Mouse (Mus musculus) midbrain, postnatal 0 days (tissue): ENCODE results near the gene Mark1. TPM values are rescaled to one million over a fixed set of nuclear protein-coding genes. Genes with fewer than 3 reads are reported as not detected.

ENCODE experiments used
- ATAC-seq: fragments of 200-750 bp; cut with Nextera tagmentation; 2 replicates; pipeline ENCODE4 v1.8.0; 2017; ENCODE audit warnings: moderate number of reproducible peaks, mild to moderate bottlenecking, moderate TSS enrichment, moderate library complexity; ENCODE audit not compliant: low FRiP score
- DNase-seq: peaks from one replicate; pipeline ENCODE4 v3.0.0-alpha.2; 2015; ENCODE audit warnings: low spot score
- H3K27ac ChIP-seq: fragments of 300-500 bp; sonication (generic); 2 replicates; pipeline ENCODE4 v1.5.1; 2014; ENCODE audit warnings: low read depth, mild to moderate bottlenecking, low read length, mixed read lengths
- H3K27me3 ChIP-seq: fragments of 300-500 bp; sonication (generic); 2 replicates; pipeline ENCODE4 v1.6.1; 2014; ENCODE audit warnings: low read length, control low read depth, mixed read lengths; ENCODE audit not compliant: insufficient read depth
- H3K36me3 ChIP-seq: fragments of 300-500 bp; sonication (generic); 2 replicates; pipeline ENCODE4 v1.6.1; 2014; ENCODE audit warnings: low read length, control low read depth, mixed read lengths; ENCODE audit not compliant: insufficient read depth
- H3K4me1 ChIP-seq: fragments of 300-500 bp; sonication (generic); 2 replicates; pipeline ENCODE4 v1.6.1; 2014; ENCODE audit warnings: mild to moderate bottlenecking, control low read depth, antibody characterized with exemption, low read length, mixed read lengths; ENCODE audit not compliant: insufficient read depth
- H3K4me2 ChIP-seq: fragments of 300-500 bp; sonication (generic); 2 replicates; pipeline ENCODE4 v1.6.1; 2014; ENCODE audit warnings: low read depth, mild to moderate bottlenecking, low read length, mixed read lengths; ENCODE audit not compliant: poor library complexity, severe bottlenecking
- H3K4me3 ChIP-seq: fragments of 300-500 bp; sonication (generic); 2 replicates; pipeline ENCODE4 v1.5.1; 2014; ENCODE audit warnings: low read depth, mild to moderate bottlenecking, low read length, moderate library complexity
- H3K9ac ChIP-seq: fragments of 300-500 bp; sonication (generic); replicated peaks from 2 replicates; pipeline ENCODE4 v1.6.1; 2014; ENCODE audit warnings: mild to moderate bottlenecking, low read length, moderate library complexity, mixed read lengths; ENCODE audit not compliant: poor library complexity, severe bottlenecking
- H3K9me3 ChIP-seq: fragments of 300-500 bp; sonication (generic); 2 replicates; pipeline ENCODE4 v1.6.1; 2016; ENCODE audit warnings: low read length, control low read depth
- CTCF ChIP-seq: IDR thresholded peaks from 2 replicates; pipeline ENCODE4 v1.5.1; 2016; ENCODE audit warnings: antibody characterized with exemption, mild to moderate bottlenecking
- WGBS: fragments of 180-500 bp; shearing (Covaris S2); extraction: QIAGEN DNeasy Blood & Tissue Kit; methylation state at CpG from one replicate; pipeline ENCODE4 v1.1.7; 2014; 5-methylcytosine and 5-hydroxymethylcytosine counted together
- polyA plus RNA-seq: library from polyadenylated mRNA; unstranded; fragments of >200 nt; fragmentation: Nextera tagmentation; extraction: Ambion mirVana; gene quantifications from 2 replicates; pipeline ENCODE4 v1.2.1, GENCODE M21; 2015
- total RNA-seq: library from RNA; depleted of rRNA; stranded (reverse); fragments of >200 nt; gene quantifications from 2 replicates; pipeline ENCODE4 v1.2.3, GENCODE M21; 2014

The Mark1 gene
- total and polyA plus RNA-seq, 2 experiments from 2014 or later, result 13.0 to 69.1 TPM

GRCm38 (mm10) chr1:184902886-184903285 lies 96.5 kb downstream of the Mark1 start:
- peaks cover 39% of the 10 kb centered on the region for H3K36me3 ChIP-seq
- no peak for DNase-seq
- TF ChIP-seq CTCF, result no peak

GRCm38 (mm10) chr1:184897350-184897749 lies 102.0 kb downstream of the Mark1 start:
- Histone ChIP-seq H3K4me3 (no peak overlapping the region), H3K9ac (no peak overlapping the region), H3K4me1 (no peaks in the 10 kb centered on the region), H3K27me3 (no peaks in the 10 kb centered on the region), H3K27ac (no peak overlapping the region), H3K36me3 (peaks cover 15% of the 10 kb centered on the region), H3K4me2 (no peak overlapping the region), H3K9me3 (no peaks in the 10 kb centered on the region)
- no peak for DNase-seq
- no peak for TF ChIP-seq CTCF
- 85% methylated on average over 16 of the region's 16 CpGs for WGBS
- ATAC-seq, result no peak

More at GRCm38 (mm10) chr1:184902886-184903285, 96.5 kb downstream of the Mark1 start:
- no peak overlapping the region for H3K9ac ChIP-seq
- ATAC-seq, result no peak
- no peaks in the 10 kb centered on the region for H3K9me3 ChIP-seq
- H3K4me1 ChIP-seq, result 0 out of 2 replicates have a peak, but pooled peaks cover 3% of the 10 kb centered on the region
- WGBS, result 45% methylated on average over 7 of the region's 7 CpGs
- no peak overlapping the region for H3K4me3 ChIP-seq
- no peak overlapping the region for H3K4me2 ChIP-seq
- H3K27ac ChIP-seq, result no peak overlapping the region
- no peaks in the 10 kb centered on the region for H3K27me3 ChIP-seq

DNA sequence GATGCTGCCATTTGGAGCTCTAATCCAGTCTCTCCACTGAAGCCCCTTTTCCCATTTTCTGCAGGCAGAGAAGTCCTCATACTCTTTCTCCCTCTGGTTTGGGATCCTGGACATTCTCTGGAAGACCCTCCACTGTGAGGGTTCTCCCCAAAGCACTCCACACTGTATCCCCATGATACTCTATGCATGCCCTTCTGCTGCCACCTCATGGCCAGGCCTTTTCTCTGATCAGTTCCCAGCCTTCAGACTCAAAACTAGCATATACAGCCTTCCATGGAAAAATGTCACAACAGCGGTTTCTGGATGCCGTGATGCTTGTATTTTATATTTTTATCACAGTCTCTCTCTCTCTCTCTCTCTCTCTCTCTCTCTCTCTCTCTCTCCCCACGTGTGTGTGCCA lies 107.4 kb downstream of the Mark1 start:
- no peak overlapping the region for H3K4me3 ChIP-seq
- H3K9me3 ChIP-seq, result no peaks in the 10 kb centered on the region
- no peaks in the 10 kb centered on the region for H3K4me1 ChIP-seq
- H3K4me2 ChIP-seq, result no peak overlapping the region
- H3K27ac ChIP-seq, result no peak overlapping the region
- no peaks in the 10 kb centered on the region for H3K27me3 ChIP-seq
- peaks cover 3% of the 10 kb centered on the region; the same call in 1 of the 2 replicates for H3K36me3 ChIP-seq
- ATAC-seq (no peak), DNase-seq (no peak)
- WGBS, result 79% methylated on average over 3 of the region's 3 CpGs
- no peak overlapping the region for H3K9ac ChIP-seq
- peak; percentile 68 for TF ChIP-seq CTCF

- no peak overlapping the region for H3K27ac ChIP-seq
- no peaks in the 10 kb centered on the region for H3K36me3 ChIP-seq
- ATAC-seq, result no peak; the same call in 1 of the 2 replicates
- no peaks in the 10 kb centered on the region for H3K27me3 ChIP-seq
- no peak overlapping the region for H3K4me2 ChIP-seq
- H3K4me3 ChIP-seq, result no peak overlapping the region
- H3K4me1 ChIP-seq, result no peaks in the 10 kb centered on the region
- WGBS, result 91% methylated on average over 6 of the region's 6 CpGs
- TF ChIP-seq CTCF, result no peak
- DNase-seq, result no peak
- no peak overlapping the region for H3K9ac ChIP-seq
- H3K9me3 ChIP-seq, result no peaks in the 10 kb centered on the region
Observed at GRCm38 (mm10) chr1:184889454-184889853, 109.9 kb downstream of the Mark1 start.

- 74% methylated on average over 1 of the region's 1 CpGs for WGBS
- no peak for DNase-seq
Observed at GRCm38 (mm10) chr1:184886160-184886559, 113.2 kb downstream of the Mark1 start.

DNA sequence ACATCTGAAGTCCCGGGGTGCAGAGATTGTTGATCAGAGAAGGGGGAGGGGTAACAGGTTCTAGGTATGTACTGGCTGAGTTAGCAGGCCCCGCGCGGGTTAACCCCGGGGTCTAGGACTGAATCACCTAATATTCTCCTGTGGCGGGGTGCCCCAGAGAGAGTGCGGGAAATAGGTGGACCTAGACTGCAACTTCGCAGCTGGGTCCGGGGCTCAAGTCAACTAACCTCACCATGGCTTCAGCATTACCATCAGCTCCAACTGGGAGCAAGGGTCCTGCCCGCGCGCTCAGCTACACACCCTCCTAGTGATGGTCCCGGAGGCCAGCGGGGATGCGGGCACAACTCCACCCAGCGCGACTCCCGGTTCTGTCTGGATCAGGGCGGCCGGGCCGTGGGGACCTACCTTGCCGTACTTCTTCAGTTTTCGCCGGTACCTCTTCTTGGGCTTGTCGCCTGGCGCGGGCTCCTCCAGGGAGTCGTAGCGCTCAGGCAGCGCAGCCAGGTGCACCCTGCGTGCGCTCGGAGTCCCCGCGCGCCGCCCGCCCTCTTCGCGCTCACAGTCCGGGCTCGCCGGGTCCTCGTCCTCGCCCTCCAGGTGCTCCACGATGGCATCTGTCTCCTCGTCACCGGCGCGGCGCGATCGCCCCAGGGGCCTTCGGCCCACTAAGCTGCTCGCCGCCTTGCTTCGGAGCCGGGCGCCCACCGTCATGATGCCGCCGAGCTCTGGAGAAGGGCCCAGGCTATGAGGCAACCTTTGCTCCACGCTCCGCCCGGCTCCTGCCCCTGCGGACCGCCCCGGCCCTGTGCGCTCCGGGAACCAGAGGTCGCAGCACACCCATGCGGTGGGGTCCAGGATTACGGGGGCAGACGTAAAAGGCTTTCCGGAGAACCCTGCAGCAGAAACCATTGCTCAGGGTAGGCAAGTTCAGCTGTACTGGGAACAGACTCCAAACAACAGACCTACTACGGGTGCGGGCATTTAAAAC lies 116.8 kb downstream of the Mark1 start, which contains the start of gene C130074G19Rik:
Gene C130074G19Rik, minus strand, starts transcription at position 938 of the 988 bp plus-strand sequence.
- TF ChIP-seq CTCF, result peak; percentile 61
- Histone ChIP-seq H3K4me3 (peak within 1 kb of the TSS; percentile 49), H3K9me3 (no peaks in the 10 kb centered on the region), H3K27ac (no peak within 1 kb of the TSS), H3K4me1 (peaks cover 3% of the 10 kb centered on the region; the same call in 1 of the 2 replicates), H3K27me3 (peaks cover 25% of the 10 kb centered on the region; the same call in 1 of the 2 replicates), H3K4me2 (peak within 1 kb of the TSS; percentile 79), H3K9ac (peak within 1 kb of the TSS; percentile 55; the same call in 1 of the 2 replicates), H3K36me3 (no peaks in the 10 kb centered on the region)
- no peak for DNase-seq
- 3% methylated on average over 74 of the region's 77 CpGs for WGBS
- peak; percentile 52; the same call in 1 of the 2 replicates for ATAC-seq

More at GRCm38 (mm10) chr1:184886160-184886559, 113.2 kb downstream of the Mark1 start:
- no peaks in the 10 kb centered on the region for H3K36me3 ChIP-seq
- H3K4me1 ChIP-seq, result peaks cover 3% of the 10 kb centered on the region; the same call in 1 of the 2 replicates
- ATAC-seq, result no peak
- H3K9me3 ChIP-seq, result no peaks in the 10 kb centered on the region
- H3K27me3 ChIP-seq, result peaks cover 25% of the 10 kb centered on the region; the same call in 1 of the 2 replicates
- no peak overlapping the region for H3K4me3 ChIP-seq
- no peak overlapping the region for H3K4me2 ChIP-seq
- no peak for TF ChIP-seq CTCF
- H3K27ac ChIP-seq, result no peak overlapping the region
- H3K9ac ChIP-seq, result no peak overlapping the region
